Mouse (Mus musculus): ENCODE data around the gene Col4a2.

DNA sequence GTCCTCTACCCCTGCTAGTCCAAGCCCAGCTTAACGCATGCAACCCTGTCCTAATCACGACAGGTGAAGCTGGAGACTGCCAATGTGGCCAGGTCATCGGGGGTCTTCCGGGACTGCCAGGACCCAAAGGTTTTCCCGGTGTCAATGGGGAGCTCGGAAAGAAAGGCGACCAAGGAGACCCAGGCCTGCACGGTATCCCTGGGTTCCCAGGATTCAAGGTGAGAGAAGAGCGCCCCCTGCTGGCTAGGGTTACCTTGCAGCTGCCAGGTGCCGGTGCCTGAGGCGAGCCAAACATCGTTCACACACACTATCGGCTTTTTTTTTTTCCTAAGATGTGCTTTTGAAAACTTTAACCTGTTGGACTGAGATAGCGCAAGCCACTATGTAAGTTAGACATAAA lies 108.5 kb downstream of the Col4a2 start:
- TF ChIP-seq CTCF (IDR thresholded peaks at IDR 0.05; ENCODE audit: low read depth) (peak; percentile 76), EP300 (optimal IDR thresholded peaks at IDR 0.05) (no peak)
